Mouse (Mus musculus): Measurements from ENCODE around the gene Mpp3. TPM values are rescaled to one million over a fixed set of nuclear protein-coding genes. Genes with fewer than 3 reads are reported as not detected.

Mpp3 gene
- 1 to 10 TPM; 5.5 to 7.4 TPM for total RNA-seq (2021)

GRCm38 (mm10) chr11:102028087-102028816, at the start of gene Mpp3:
Gene Mpp3 (minus strand): TSS chr11:102028461.
- no peak for DNase-seq
- intact Hi-C loops (cut with DNase I): no loop called here

- no peak for DNase-seq
- intact Hi-C loops (cut with DNase I): no loop called here
Measured at GRCm38 (mm10) chr11:102073722-102074121, 45.5 kb upstream of the Mpp3 start.

- DNase-seq: no peak
- intact Hi-C loops (cut with DNase I): no loop called here
Measured at GRCm38 (mm10) chr11:102072729-102073128, 44.5 kb upstream of the Mpp3 start.

- intact Hi-C loops (cut with DNase I): no loop called here
- no peak for DNase-seq
Measured at GRCm38 (mm10) chr11:102070426-102070825, 42.2 kb upstream of the Mpp3 start.

- intact Hi-C loops (cut with DNase I): no loop called here
- no peak for DNase-seq
Measured at GRCm38 (mm10) chr11:102069633-102070032, 41.4 kb upstream of the Mpp3 start.

GRCm38 (mm10) chr11:102068969-102069368, 40.7 kb upstream of the Mpp3 start:
- no peak for DNase-seq
- intact Hi-C loops (cut with DNase I): no loop called here

GRCm38 (mm10) chr11:102063076-102063475, 34.8 kb upstream of the Mpp3 start:
- DNase-seq: no peak
- intact Hi-C loops (cut with DNase I): loop anchor here (2.0 kb wide), 1 partner anchor 34 kb away; no protein-coding TSS in a partner anchor

- intact Hi-C loops (cut with DNase I): loop anchor here (1.0 to 2.0 kb wide), 4 partner anchors 27 to 76 kb away; partner anchors contain the start of gene Mpp2
- DNase-seq: no peak
Measured at GRCm38 (mm10) chr11:102061941-102062473, 33.7 kb upstream of the Mpp3 start.

GRCm38 (mm10) chr11:102061236-102061940, 33.1 kb upstream of the Mpp3 start:
- intact Hi-C loops (cut with DNase I): loop anchor here (1.0 to 2.0 kb wide), 3 partner anchors 27 to 77 kb away; partner anchors contain the start of gene Mpp2
- peak; percentile 78 to 88 for DNase-seq

GRCm38 (mm10) chr11:102053847-102054246, 25.6 kb upstream of the Mpp3 start:
- DNase-seq: peak in 1 of 2 experiments; percentile 73
- intact Hi-C loops (cut with DNase I): no loop called here

- DNase-seq: peak; percentile 59 to 66
- intact Hi-C loops (cut with DNase I): no loop called here
Measured at GRCm38 (mm10) chr11:102053183-102053582, 24.9 kb upstream of the Mpp3 start.

GRCm38 (mm10) chr11:102052697-102053096, 24.4 kb upstream of the Mpp3 start:
- intact Hi-C loops (cut with DNase I): no loop called here
- no peak for DNase-seq

- DNase-seq: peak; percentile 59 to 65
- intact Hi-C loops (cut with DNase I): no loop called here
Measured at GRCm38 (mm10) chr11:102051954-102052353, 23.7 kb upstream of the Mpp3 start.

GRCm38 (mm10) chr11:102051541-102051940, 23.3 kb upstream of the Mpp3 start:
- peak; percentile 75 to 83 for DNase-seq
- intact Hi-C loops (cut with DNase I): no loop called here

- DNase-seq: peak in 1 of 2 experiments; percentile 38
- intact Hi-C loops (cut with DNase I): no loop called here
Measured at GRCm38 (mm10) chr11:102049875-102050482, 21.7 kb upstream of the Mpp3 start.

- DNase-seq: no peak
- intact Hi-C loops (cut with DNase I): no loop called here
Measured at GRCm38 (mm10) chr11:102046607-102047006, 18.3 kb upstream of the Mpp3 start.

- intact Hi-C loops (cut with DNase I): loop anchor here (5.0 kb wide), 1 partner anchor 127 kb away; no protein-coding TSS in a partner anchor
Measured at GRCm38 (mm10) chr11:102044691-102045212, 16.5 kb upstream of the Mpp3 start.

GRCm38 (mm10) chr11:102043381-102043780, 15.1 kb upstream of the Mpp3 start:
- DNase-seq: no peak
- intact Hi-C loops (cut with DNase I): loop anchor here (5.0 kb wide), 1 partner anchor 126 kb away; no protein-coding TSS in a partner anchor

More at GRCm38 (mm10) chr11:102044691-102045212, 16.5 kb upstream of the Mpp3 start:
- DNase-seq: no peak

- DNase-seq: no peak
- intact Hi-C loops (cut with DNase I): loop anchor here (5.0 kb wide), 1 partner anchor 126 kb away; no protein-coding TSS in a partner anchor
Measured at GRCm38 (mm10) chr11:102042971-102043370, 14.7 kb upstream of the Mpp3 start.

GRCm38 (mm10) chr11:102041350-102041949, 13.2 kb upstream of the Mpp3 start, which contains the start of gene Cd300lg:
Gene Cd300lg (plus strand): TSS chr11:102041509.
- DNase-seq: no peak
- intact Hi-C loops (cut with DNase I): loop anchor here (5.0 kb wide), 1 partner anchor 124 kb away; no protein-coding TSS in a partner anchor
